Mouse (Mus musculus) hindbrain, embryonic 16.5 days (tissue): Measurements from ENCODE around the gene Ap1s1. TPM values are rescaled to one million over a fixed set of nuclear protein-coding genes. Genes with fewer than 3 reads are reported as not detected.

ENCODE experiments used
- ATAC-seq: fragments of 200-750 bp; cut with Nextera tagmentation; 2 replicates; pipeline ENCODE4 v1.8.0; 2017; ENCODE audit warnings: moderate TSS enrichment, moderate library complexity
- H3K27ac ChIP-seq: fragments of 300-500 bp; sonication (generic); 2 replicates; pipeline ENCODE4 v1.5.1; 2014; ENCODE audit warnings: low read depth, mild to moderate bottlenecking, control low read depth, low read length, moderate library complexity
- H3K27me3 ChIP-seq: fragments of 300-500 bp; sonication (generic); replicated peaks from 2 replicates; pipeline ENCODE4 v1.6.1; 2014; ENCODE audit warnings: low read length; ENCODE audit not compliant: control insufficient read depth, insufficient read depth
- H3K36me3 ChIP-seq: fragments of 300-500 bp; sonication (generic); 2 replicates; pipeline ENCODE4 v1.6.1; 2014; ENCODE audit warnings: mild to moderate bottlenecking, low read length, moderate library complexity, mixed read lengths; ENCODE audit not compliant: control insufficient read depth, insufficient read depth
- H3K4me1 ChIP-seq: fragments of 300-500 bp; sonication (generic); 2 replicates; pipeline ENCODE4 v1.6.1; 2014; ENCODE audit warnings: low read depth, low read length; ENCODE audit not compliant: control insufficient read depth, insufficient read depth
- H3K4me2 ChIP-seq: fragments of 300-500 bp; sonication (generic); 2 replicates; pipeline ENCODE4 v1.6.1; 2014; ENCODE audit warnings: mild to moderate bottlenecking, low read length, control low read depth, moderate library complexity
- H3K4me3 ChIP-seq: fragments of 300-500 bp; sonication (generic); 2 replicates; pipeline ENCODE4 v1.5.1; 2014; ENCODE audit warnings: mild to moderate bottlenecking, low read length, control low read depth, moderate library complexity
- H3K9ac ChIP-seq: fragments of 300-500 bp; sonication (generic); 2 replicates; pipeline ENCODE4 v1.6.1; 2014; ENCODE audit warnings: low read depth, mild to moderate bottlenecking, control low read depth, low read length, moderate library complexity
- H3K9me3 ChIP-seq: fragments of 300-500 bp; sonication (generic); 2 replicates; pipeline ENCODE4 v1.6.1; 2014; ENCODE audit warnings: mild to moderate bottlenecking, low read length, moderate library complexity; ENCODE audit not compliant: control insufficient read depth
- WGBS: fragments of 180-500 bp; shearing (Covaris S2); extraction: QIAGEN DNeasy Blood & Tissue Kit; methylation state at CpG from one replicate; pipeline ENCODE4 v1.1.7; 2014; 5-methylcytosine and 5-hydroxymethylcytosine counted together
- polyA plus RNA-seq: library from polyadenylated mRNA; unstranded; fragments of >200 nt; fragmentation: Nextera tagmentation; extraction: Ambion mirVana; gene quantifications from 2 replicates; pipeline ENCODE4 v1.2.1, GENCODE M21; 2015

The Ap1s1 gene
- polyA plus RNA-seq: 242 and 260 TPM in 2 replicates

- Histone ChIP-seq H3K4me1 (peaks cover 10% of the 10 kb centered on the region), H3K27me3 (no peaks in the 10 kb centered on the region), H3K4me3 (peak within 1 kb of the TSS; percentile 83), H3K4me2 (peak within 1 kb of the TSS; percentile 92), H3K27ac (peak within 1 kb of the TSS; percentile 75), H3K9ac (peak within 1 kb of the TSS; percentile 94), H3K36me3 (peaks cover 8% of the 10 kb centered on the region), H3K9me3 (no peaks in the 10 kb centered on the region)
- 0% methylated on average over 46 of the region's 48 CpGs for WGBS
- ATAC-seq: peak; percentile 94
Observed at GRCm38 (mm10) chr5:137045402-137046323, at the start of gene Ap1s1. Ap1s1 (minus strand) TSS chr5:137046135.

GRCm38 (mm10) chr5:137095135-137095534, 49.2 kb upstream of the Ap1s1 start:
- Histone ChIP-seq H3K27ac (no peak overlapping the region), H3K36me3 (no peaks in the 10 kb centered on the region), H3K4me2 (no peak overlapping the region), H3K9me3 (no peaks in the 10 kb centered on the region), H3K9ac (no peak overlapping the region), H3K4me3 (no peak overlapping the region), H3K27me3 (no peaks in the 10 kb centered on the region), H3K4me1 (no peaks in the 10 kb centered on the region)
- ATAC-seq: no peak
- WGBS: 92% methylated on average over 10 of the region's 10 CpGs

GRCm38 (mm10) chr5:137093720-137094119, 47.8 kb upstream of the Ap1s1 start:
- Histone ChIP-seq H3K9me3 (no peaks in the 10 kb centered on the region), H3K9ac (no peak overlapping the region), H3K4me3 (no peak overlapping the region), H3K27me3 (no peaks in the 10 kb centered on the region), H3K4me2 (no peak overlapping the region), H3K36me3 (no peaks in the 10 kb centered on the region), H3K27ac (no peak overlapping the region), H3K4me1 (no peaks in the 10 kb centered on the region)
- 83% methylated on average over 9 of the region's 9 CpGs for WGBS
- no peak for ATAC-seq

- Histone ChIP-seq H3K9ac (no peak overlapping the region; the same call in 1 of the 2 replicates), H3K36me3 (no peaks in the 10 kb centered on the region), H3K4me1 (no peaks in the 10 kb centered on the region), H3K27ac (no peak overlapping the region), H3K9me3 (no peaks in the 10 kb centered on the region), H3K4me2 (no peak overlapping the region), H3K4me3 (no peak overlapping the region), H3K27me3 (no peaks in the 10 kb centered on the region)
- WGBS: 64% methylated on average over 6 of the region's 6 CpGs
- ATAC-seq: no peak
Observed at GRCm38 (mm10) chr5:137091560-137091959, 45.6 kb upstream of the Ap1s1 start.

- Histone ChIP-seq H3K9me3 (no peaks in the 10 kb centered on the region), H3K27me3 (no peaks in the 10 kb centered on the region), H3K9ac (no peak overlapping the region), H3K36me3 (no peaks in the 10 kb centered on the region), H3K4me1 (no peaks in the 10 kb centered on the region), H3K4me2 (no peak overlapping the region), H3K27ac (no peak overlapping the region), H3K4me3 (no peak overlapping the region)
- WGBS: 77% methylated on average over 10 of the region's 10 CpGs
- ATAC-seq: no peak
Observed at GRCm38 (mm10) chr5:137090870-137091269, 44.9 kb upstream of the Ap1s1 start.

GRCm38 (mm10) chr5:137087410-137087809, 41.5 kb upstream of the Ap1s1 start:
- Histone ChIP-seq H3K27ac (no peak overlapping the region), H3K9ac (no peak overlapping the region), H3K4me1 (no peaks in the 10 kb centered on the region), H3K4me3 (no peak overlapping the region), H3K36me3 (no peaks in the 10 kb centered on the region), H3K9me3 (no peaks in the 10 kb centered on the region), H3K27me3 (no peaks in the 10 kb centered on the region), H3K4me2 (no peak overlapping the region)
- no peak for ATAC-seq
- 90% methylated on average over 8 of the region's 8 CpGs for WGBS

GRCm38 (mm10) chr5:137085731-137086130, 39.8 kb upstream of the Ap1s1 start:
- Histone ChIP-seq H3K4me3 (no peak overlapping the region), H3K27ac (no peak overlapping the region), H3K4me1 (no peaks in the 10 kb centered on the region), H3K9ac (no peak overlapping the region), H3K9me3 (no peaks in the 10 kb centered on the region), H3K36me3 (no peaks in the 10 kb centered on the region), H3K4me2 (no peak overlapping the region), H3K27me3 (no peaks in the 10 kb centered on the region)
- no peak for ATAC-seq
- 84% methylated on average over 3 of the region's 3 CpGs for WGBS

GRCm38 (mm10) chr5:137085021-137085420, 39.1 kb upstream of the Ap1s1 start:
- H3K27ac ChIP-seq: no peak overlapping the region
- 88% methylated on average over 6 of the region's 6 CpGs for WGBS
- H3K4me1 ChIP-seq: no peaks in the 10 kb centered on the region
- no peak overlapping the region for H3K9ac ChIP-seq
- H3K27me3 ChIP-seq: no peaks in the 10 kb centered on the region
- no peak overlapping the region for H3K4me3 ChIP-seq
- H3K9me3 ChIP-seq: no peaks in the 10 kb centered on the region
- H3K4me2 ChIP-seq: no peak overlapping the region
- H3K36me3 ChIP-seq: no peaks in the 10 kb centered on the region
- ATAC-seq: no peak

- no peaks in the 10 kb centered on the region for H3K27me3 ChIP-seq
- H3K4me3 ChIP-seq: no peak overlapping the region
- H3K4me1 ChIP-seq: no peaks in the 10 kb centered on the region
- ATAC-seq: no peak
- no peaks in the 10 kb centered on the region for H3K36me3 ChIP-seq
- H3K9ac ChIP-seq: no peak overlapping the region
- H3K27ac ChIP-seq: no peak overlapping the region
- WGBS: 87% methylated on average over 4 of the region's 4 CpGs
- no peaks in the 10 kb centered on the region for H3K9me3 ChIP-seq
- no peak overlapping the region for H3K4me2 ChIP-seq
Observed at GRCm38 (mm10) chr5:137083051-137083450, 37.1 kb upstream of the Ap1s1 start.
